Comparison of ENCODE assay signal across 12 mouse cellular contexts in the genomic region with DNA sequence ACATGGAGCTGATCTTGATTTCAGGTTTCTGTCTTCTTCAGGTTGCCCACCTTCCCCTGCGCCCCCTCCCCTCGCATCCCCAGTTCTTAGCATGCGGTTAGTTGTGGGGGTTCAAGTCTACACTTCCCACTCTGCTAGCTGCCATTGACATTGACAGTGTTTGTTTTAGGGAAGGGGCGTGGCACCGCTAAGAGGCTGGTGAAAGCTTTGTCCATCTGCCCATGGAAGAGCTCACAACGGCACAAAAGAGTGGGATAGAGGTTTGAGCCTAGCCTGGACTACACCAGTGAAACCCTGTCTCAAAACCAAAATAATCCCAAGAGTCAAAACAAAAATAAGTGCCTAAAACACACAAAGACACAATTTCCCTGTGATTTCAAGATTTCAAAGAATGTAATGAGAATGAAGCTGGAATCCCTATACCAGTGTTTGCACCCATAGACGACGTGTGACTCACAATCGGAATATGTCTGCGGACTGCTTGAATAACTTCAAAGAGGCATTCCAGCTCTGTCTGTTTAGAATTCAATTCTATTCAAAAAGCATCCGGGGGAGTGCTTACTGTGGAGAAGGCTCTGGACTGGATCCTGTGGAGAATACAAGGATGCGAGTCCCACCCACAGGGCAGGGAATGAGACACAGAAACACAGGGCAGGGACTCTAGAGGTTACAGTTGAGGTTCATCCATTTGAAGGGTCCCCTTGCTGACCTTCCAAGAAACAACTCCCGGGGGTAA.
DNase-seq lines count a peak whose midpoint lies in the region; ATAC-seq and TF ChIP-seq lines count a peak whose summit lies in the region.
"Had no signal": no experiment of that assay in that cellular context is flagged by ENCODE, and none has a peak within 500 bp of the region (broad histone marks: within the 10 kb centered on the region; RNA-seq: fewer than 3 reads in every experiment).

No protein-coding gene starts in this region.

- no peak overlapping the region for H3K4me3 ChIP-seq in layer of hippocampus, adult 2 months
- H3K4me3 ChIP-seq in cortical plate, adult 2 months (ENCODE audit: insufficient read depth, low read length): no peak overlapping the region
- H3K4me3 ChIP-seq in hindbrain, embryonic 14.5 days (replicated peaks; ENCODE audit: low read length): no peak overlapping the region
- H3K4me3 ChIP-seq in neural tube, embryonic 13.5 days: no peak overlapping the region
- H3K4me3 ChIP-seq in gastrocnemius, adult 2 months: no peak overlapping the region
- H3K4me3 ChIP-seq in liver, embryonic 12.5 days: no peak overlapping the region
- H3K4me3 ChIP-seq: intestine, embryonic 15.5 days had no signal

- H3K9me3 ChIP-seq in hindbrain, embryonic 14.5 days (ENCODE audit: control insufficient read depth, low read length): no peaks in the 10 kb centered on the region
- H3K9me3 ChIP-seq in neural tube, embryonic 13.5 days: no peaks in the 10 kb centered on the region
- H3K9me3 ChIP-seq in liver, embryonic 12.5 days (replicated peaks): no peaks in the 10 kb centered on the region
- H3K9me3 ChIP-seq: intestine, embryonic 15.5 days had no signal

- no peak overlapping the region for H3K4me2 ChIP-seq in hindbrain, embryonic 14.5 days (replicated peaks)
- no peak overlapping the region for H3K4me2 ChIP-seq in neural tube, embryonic 13.5 days
- H3K4me2 ChIP-seq in liver, embryonic 12.5 days: no peak overlapping the region
- H3K4me2 ChIP-seq: heart, embryonic 11.5 days; intestine, embryonic 15.5 days; liver, embryonic 11.5 days had no signal

- H3K4me1 ChIP-seq in cortical plate, adult 2 months (ENCODE audit: control insufficient read depth, insufficient read depth, low read length): peaks cover 7% of the 10 kb centered on the region
- H3K4me1 ChIP-seq in hindbrain, embryonic 14.5 days (replicated peaks; ENCODE audit: control insufficient read depth, insufficient read depth, low read length): peaks cover 24% of the 10 kb centered on the region; the same call in 1 of the 2 replicates
- H3K4me1 ChIP-seq in neural tube, embryonic 13.5 days (replicated peaks): peaks cover 33% of the 10 kb centered on the region
- H3K4me1 ChIP-seq in liver, embryonic 12.5 days: no peaks in the 10 kb centered on the region
- H3K4me1 ChIP-seq: intestine, embryonic 15.5 days had no signal

- H3K36me3 ChIP-seq in hindbrain, embryonic 14.5 days (replicated peaks; ENCODE audit: control insufficient read depth, insufficient read depth): no peaks in the 10 kb centered on the region
- H3K36me3 ChIP-seq in neural tube, embryonic 13.5 days: no peaks in the 10 kb centered on the region
- no peaks in the 10 kb centered on the region for H3K36me3 ChIP-seq in liver, embryonic 12.5 days
- H3K36me3 ChIP-seq: intestine, embryonic 15.5 days had no signal

- intact Hi-C loops in gastrocnemius, adult 2 months (cut with DNase I): no loop called here

- TF ChIP-seq CTCF in layer of hippocampus, adult 2 months (conservative IDR thresholded peaks at IDR 0.05): no peak
- no peak for TF ChIP-seq CTCF in cortical plate, adult 2 months (IDR thresholded peaks at IDR 0.05; ENCODE audit: extremely low read depth, insufficient read depth, low read length)
- TF ChIP-seq CTCF in gastrocnemius, adult 2 months (IDR thresholded peaks at IDR 0.05): no peak

- peak; percentile 24 to 59 for DNase-seq in layer of hippocampus, adult 2 months (ENCODE audit: low spot score in 2 of 2)
- DNase-seq in layer of hippocampus, postnatal 25 days (ENCODE audit: extremely low spot score in 1 of 2, low spot score in 1 of 2): no peak
- DNase-seq in hindbrain, embryonic 14.5 days (ENCODE audit: low spot score): no peak
- DNase-seq in gastrocnemius, adult 2 months: no peak
- no peak for DNase-seq in MN1 (ENCODE audit: low spot score)
- DNase-seq: layer of hippocampus, adult 9-11 months had no signal

- H3K27me3 ChIP-seq in hindbrain, embryonic 14.5 days (ENCODE audit: control insufficient read depth, insufficient read depth, low read length): peaks cover 3% of the 10 kb centered on the region; the same call in 1 of the 2 replicates
- 0 out of 2 replicates have a peak, but pooled peaks cover 5% of the 10 kb centered on the region for H3K27me3 ChIP-seq in neural tube, embryonic 13.5 days
- no peaks in the 10 kb centered on the region for H3K27me3 ChIP-seq in liver, embryonic 12.5 days (replicated peaks)
- H3K27me3 ChIP-seq: intestine, embryonic 15.5 days had no signal

- H3K27ac ChIP-seq in layer of hippocampus, adult 2 months: peak overlapping the region; percentile 78
- peak overlapping the region; percentile 84 for H3K27ac ChIP-seq in cortical plate, adult 2 months (ENCODE audit: insufficient read depth, low read length)
- peak overlapping the region; percentile 64 for H3K27ac ChIP-seq in hindbrain, embryonic 14.5 days
- H3K27ac ChIP-seq in neural tube, embryonic 13.5 days (replicated peaks): peak overlapping the region; percentile 57
- no peak overlapping the region for H3K27ac ChIP-seq in gastrocnemius, adult 2 months
- H3K27ac ChIP-seq in liver, embryonic 12.5 days: no peak overlapping the region
- H3K27ac ChIP-seq: intestine, embryonic 15.5 days had no signal

- ATAC-seq in hindbrain, embryonic 14.5 days (ENCODE audit: low FRiP score): no peak
- ATAC-seq in neural tube, embryonic 13.5 days (ENCODE audit: low read depth): peak; percentile 32; the same call in 1 of the 2 replicates
- ATAC-seq in liver, embryonic 12.5 days: no peak
- ATAC-seq: intestine, embryonic 15.5 days had no signal

- WGBS in hindbrain, embryonic 14.5 days: 40% methylated on average over 13 of the region's 13 CpGs
- WGBS in neural tube, embryonic 13.5 days: 45% methylated on average over 13 of the region's 13 CpGs
- WGBS in liver, embryonic 12.5 days (ENCODE audit: insufficient replicate concordance): 64% methylated on average over 13 of the region's 13 CpGs

- TF ChIP-seq POLR2A in cortical plate, adult 2 months (IDR thresholded peaks at IDR 0.05; ENCODE audit: extremely low read depth, insufficient read depth, low read length): no peak

- H3K9ac ChIP-seq in hindbrain, embryonic 14.5 days: no peak overlapping the region
- no peak overlapping the region for H3K9ac ChIP-seq in neural tube, embryonic 13.5 days
- no peak overlapping the region for H3K9ac ChIP-seq in liver, embryonic 12.5 days
- H3K9ac ChIP-seq: intestine, embryonic 15.5 days had no signal

Comparison
In these comparisons a context has a peak if more than half of its experiments do, and no peak if none do; other contexts are left out.
1. DNase-seq: peak in layer of hippocampus, adult 2 months (2 of 2); none in layer of hippocampus, postnatal 25 days (0 of 2), hindbrain, embryonic 14.5 days (single experiment), gastrocnemius, adult 2 months (single experiment) and MN1 (single experiment).
2. H3K27ac ChIP-seq: peak in layer of hippocampus, adult 2 months (single experiment), cortical plate, adult 2 months (single experiment), hindbrain, embryonic 14.5 days (single experiment) and neural tube, embryonic 13.5 days (single experiment); none in gastrocnemius, adult 2 months (single experiment) and liver, embryonic 12.5 days (single experiment).